Mouse (Mus musculus) mouse embryonic stem cell (cell line): ENCODE measurements around the gene Plxna3.

Experiments
- in situ Hi-C, 2 experiments: fragments of 300-500 bp; cut with MboI; formaldehyde crosslinking; loops; 1 replicate in 1 of 2; 3 replicates in 1 of 2; pipeline ENCODE4 v1.14.3; 2019 to 2020; ENCODE audit warnings: low sequenced_read_pairs in 2 of 2, low pct_unique_long_range_greater_than_20kb in 1 of 2, mixed read lengths in 1 of 2; ENCODE audit not compliant: unreplicated experiment in 1 of 2

Gene Plxna3

DNA sequence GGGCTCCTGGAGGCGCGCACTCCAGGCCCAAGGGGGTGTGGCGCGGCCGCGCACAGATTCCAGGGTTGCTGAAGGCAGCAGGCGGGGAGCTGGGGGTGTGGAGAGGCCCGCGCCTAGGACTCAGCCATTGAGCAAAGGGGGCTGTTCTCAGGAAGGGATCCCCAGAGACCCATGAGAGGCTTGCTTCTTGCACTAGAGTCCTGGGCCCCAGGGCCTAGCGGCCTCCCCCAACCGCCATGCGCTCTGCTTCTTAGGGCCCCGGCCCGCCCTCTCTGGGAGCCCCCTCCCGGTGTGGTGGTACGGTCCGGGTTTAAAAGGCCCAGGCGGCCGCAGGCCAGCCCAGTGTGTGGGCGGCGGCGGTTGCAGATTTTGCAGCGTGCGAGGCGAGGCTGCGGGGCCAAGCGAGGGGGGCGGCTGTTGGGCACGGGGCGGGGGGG lies at the start of gene Plxna3:
Plxna3 (plus strand) TSS at position 342 of the 437 bp plus-strand sequence.
- in situ Hi-C loops = no loop called here

GRCm38 (mm10) chrX:74281041-74281731 lies 47.7 kb upstream of the Plxna3 start:
- in situ Hi-C loops = no loop called here

DNA sequence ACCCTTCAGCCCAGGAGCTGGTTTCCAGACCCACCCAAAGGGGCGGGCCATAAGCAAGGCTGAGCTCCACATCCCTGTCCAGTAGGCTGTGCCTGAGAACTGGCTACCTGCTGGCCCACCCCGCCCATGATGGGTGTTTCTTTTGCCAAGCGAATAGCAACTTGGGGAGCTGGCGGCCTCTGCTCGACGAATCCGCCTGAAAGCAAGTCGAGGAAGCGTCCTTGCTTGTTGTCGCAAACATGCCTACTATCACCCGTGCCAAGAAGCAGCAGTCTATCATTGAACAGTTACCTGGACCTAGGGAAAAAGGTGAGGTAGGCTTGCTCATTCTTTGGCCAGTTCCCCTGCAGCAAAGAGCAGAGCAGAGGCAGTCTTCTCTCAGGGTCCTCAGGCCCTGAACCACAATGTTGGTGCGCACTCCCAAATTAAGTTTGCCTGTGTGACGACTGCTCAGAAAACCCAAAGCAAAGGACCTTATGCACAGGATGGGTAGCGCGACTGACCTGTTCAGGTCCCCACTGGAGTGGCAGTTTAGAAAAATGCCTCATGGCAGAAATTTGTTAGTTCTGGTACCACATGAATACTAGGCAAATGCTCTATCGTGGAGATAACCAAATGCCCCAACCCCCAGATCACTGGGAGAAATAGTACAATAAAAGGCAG lies 47.0 kb upstream of the Plxna3 start, which contains the start of the genes Taz and Dnase1l1:
Taz (plus strand) TSS at position 181 of the 663 bp plus-strand sequence.
Dnase1l1 (minus strand) TSS at position 606 of the 663 bp plus-strand sequence.
- in situ Hi-C loops = no loop called here

- in situ Hi-C loops = no loop called here
Measured at GRCm38 (mm10) chrX:74282395-74283091, 46.3 kb upstream of the Plxna3 start.

- in situ Hi-C loops = no loop called here
Measured at GRCm38 (mm10) chrX:74283092-74283437, 45.8 kb upstream of the Plxna3 start.

DNA sequence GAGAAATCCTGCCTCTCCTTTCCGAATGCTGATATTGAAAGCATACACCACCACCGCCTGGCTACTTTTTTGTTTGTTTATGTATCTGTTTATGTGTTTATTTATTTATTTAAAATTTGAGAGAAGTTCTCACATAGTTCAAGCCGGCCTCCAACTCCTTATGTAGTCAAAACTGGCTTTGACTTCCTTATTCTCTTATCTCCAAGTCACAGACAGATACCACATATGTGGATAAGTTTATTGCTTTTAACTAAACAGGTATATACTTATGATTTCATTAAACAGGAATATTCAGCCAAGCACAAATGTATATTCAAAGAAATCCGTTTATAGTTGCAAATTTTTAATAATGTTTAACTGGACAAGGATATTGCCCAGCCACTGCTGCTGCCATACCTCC lies 35.4 kb upstream of the Plxna3 start:
- in situ Hi-C loops = no loop called here

- in situ Hi-C loops = no loop called here
Measured at GRCm38 (mm10) chrX:74296538-74297448, 32.1 kb upstream of the Plxna3 start, which contains the start of gene Atp6ap1. Gene Atp6ap1 (plus strand): TSS chrX:74297097.

DNA sequence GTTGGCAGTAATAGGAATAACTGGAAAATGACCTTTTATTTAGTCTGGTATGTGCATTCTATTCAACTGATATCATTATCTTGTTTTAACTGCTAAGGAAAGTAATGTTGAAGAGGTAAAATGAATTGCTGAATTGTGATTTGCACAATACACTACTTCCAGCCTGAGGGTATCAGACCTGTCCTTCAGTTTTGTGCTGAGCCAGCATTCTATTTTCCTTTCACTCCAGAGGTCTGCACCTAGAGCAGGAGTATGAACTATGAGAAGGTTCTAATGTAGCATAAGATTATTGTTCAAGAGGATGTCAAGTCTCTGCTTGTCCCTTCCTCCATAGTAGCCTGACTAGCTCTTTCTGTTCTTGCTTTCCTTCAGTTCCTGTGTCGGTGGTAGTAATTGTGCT lies 30.5 kb upstream of the Plxna3 start:
- in situ Hi-C loops = no loop called here

GRCm38 (mm10) chrX:74299721-74300120 lies 29.1 kb upstream of the Plxna3 start:
- in situ Hi-C loops = no loop called here

GRCm38 (mm10) chrX:74304867-74305700 lies 23.8 kb upstream of the Plxna3 start, which contains the start of gene Gdi1:
Gene Gdi1 (plus strand): TSS chrX:74304998.
- in situ Hi-C loops = no loop called here

- in situ Hi-C loops = no loop called here
Measured at GRCm38 (mm10) chrX:74312540-74313464, 16.1 kb upstream of the Plxna3 start, which contains the start of gene Fam50a. Gene Fam50a (plus strand): TSS chrX:74313033.

DNA sequence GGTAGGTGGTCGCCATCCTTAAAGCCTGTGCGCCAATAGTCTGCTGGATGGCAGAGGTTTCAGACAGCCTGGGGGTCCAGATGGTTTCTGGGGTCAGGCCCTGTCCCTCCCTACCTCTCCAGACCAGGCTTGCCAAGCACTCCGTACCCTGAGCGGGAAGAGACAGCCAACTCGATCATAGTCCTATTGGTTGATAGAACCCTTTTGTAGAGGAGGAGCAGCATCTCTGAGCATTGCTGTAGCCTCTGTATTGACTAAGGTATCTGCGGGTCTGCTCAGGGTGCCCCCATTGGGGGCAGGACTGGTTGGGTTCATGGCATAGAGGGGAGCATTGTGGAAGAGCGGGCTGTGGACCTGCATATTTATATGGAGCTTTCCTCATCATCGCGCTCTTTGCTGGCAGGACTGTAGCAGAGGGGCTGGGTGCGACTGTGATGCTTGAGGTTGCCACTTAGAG lies 377 bp downstream of the Plxna3 start:
- in situ Hi-C loops = no loop called here

- in situ Hi-C loops = no loop called here
Measured at GRCm38 (mm10) chrX:74330166-74330930, 1.5 kb downstream of the Plxna3 start.

DNA sequence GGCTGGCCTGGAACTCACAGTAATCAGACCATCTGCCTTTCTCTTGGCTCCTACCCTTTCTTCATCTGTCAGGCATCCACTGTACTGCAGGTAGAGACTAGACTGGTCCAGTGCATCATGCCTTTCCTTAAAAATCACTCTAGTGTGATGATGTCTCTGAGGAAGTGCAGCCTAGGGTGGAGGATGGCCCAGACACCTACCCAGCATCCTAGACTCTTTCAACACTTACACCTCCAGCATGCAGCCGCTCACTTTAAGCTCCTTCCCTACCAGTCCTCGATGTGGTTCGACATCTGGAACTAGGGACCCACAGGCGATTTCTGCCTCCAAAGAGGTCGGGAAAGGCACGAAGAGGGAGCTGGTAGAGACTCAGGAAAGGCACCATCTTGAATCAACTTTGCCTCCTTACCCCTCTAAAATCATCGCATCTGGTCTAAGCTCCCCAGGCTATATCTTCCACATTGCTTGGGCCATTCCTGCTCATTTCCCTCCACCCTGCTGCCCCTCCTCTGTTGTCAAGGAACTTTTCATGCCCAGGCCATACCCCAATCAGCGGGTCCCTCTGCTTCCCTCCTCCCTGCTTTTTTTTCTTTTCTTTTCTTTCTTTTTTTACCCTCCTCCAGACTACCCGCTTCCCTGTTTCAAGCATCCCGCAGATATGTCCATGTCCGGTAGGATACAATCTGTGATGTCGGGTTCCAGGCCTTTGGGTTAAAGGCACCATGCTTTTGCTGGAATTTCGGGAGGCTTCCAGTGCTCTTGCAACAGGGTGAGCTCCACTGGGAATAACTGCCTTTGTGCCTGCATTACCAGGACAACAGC lies 24.0 kb downstream of the Plxna3 start:
- in situ Hi-C loops = no loop called here

DNA sequence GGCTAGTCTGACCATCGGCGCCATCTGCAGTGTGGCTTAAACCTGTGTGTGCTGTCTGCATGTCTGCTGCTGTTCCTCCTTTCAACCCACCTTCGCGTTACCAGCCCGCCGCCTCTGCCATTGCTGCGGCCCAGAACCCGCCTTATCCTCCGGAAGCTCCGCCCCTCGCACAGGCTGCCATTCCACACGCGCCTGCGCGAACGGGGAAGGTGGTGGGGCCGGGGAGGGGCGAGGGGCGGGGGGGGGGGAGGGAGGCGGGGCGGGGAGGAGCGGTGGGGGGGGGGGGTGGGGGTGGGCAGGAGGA lies 24.6 kb downstream of the Plxna3 start, which contains the start of gene Lage3:
Lage3 (minus strand) TSS at position 152 of the 304 bp plus-strand sequence.
- in situ Hi-C loops = no loop called here
